Mouse (Mus musculus) liver, embryonic 14.5 days (tissue): ENCODE data around the gene Rfx8. TPM values are rescaled to one million over a fixed set of nuclear protein-coding genes. Genes with fewer than 3 reads are reported as not detected.

Experiments used
- ATAC-seq: fragments of 200-750 bp; cut with Nextera tagmentation; 2 replicates; pipeline ENCODE4 v1.8.0; 2017; ENCODE audit warnings: moderate number of reproducible peaks, mild to moderate bottlenecking, moderate library complexity; ENCODE audit not compliant: insufficient read depth
- DNase-seq, 3 experiments: peaks; one replicate each; pipeline ENCODE4 v3.0.0-alpha.2; 2012 to 2013; ENCODE audit warnings: low read depth in 3 of 3, low spot score in 3 of 3
- H3K27ac ChIP-seq: fragments of 300-500 bp; sonication (generic); 2 replicates; pipeline ENCODE4 v1.5.1; 2014; ENCODE audit warnings: moderate library complexity, mild to moderate bottlenecking, control low read depth, inconsistent platforms
- H3K27me3 ChIP-seq: fragments of 300-500 bp; sonication (generic); 2 replicates; pipeline ENCODE4 v1.6.1; 2014; ENCODE audit warnings: mild to moderate bottlenecking, low read length, moderate library complexity; ENCODE audit not compliant: control insufficient read depth, insufficient read depth
- H3K36me3 ChIP-seq: fragments of 300-500 bp; sonication (generic); replicated peaks from 2 replicates; pipeline ENCODE4 v1.6.1; 2014; ENCODE audit warnings: low read depth; ENCODE audit not compliant: control insufficient read depth, insufficient read depth
- H3K4me1 ChIP-seq, 2 experiments: fragments of 200-500 bp in 1 of 2; fragments of 300-500 bp in 1 of 2; sonication (generic) in 1 of 2; replicated peaks; 2 replicates each; pipeline ENCODE4 v1.6.1; 2012 to 2014; ENCODE audit warnings: antibody characterized with exemption in 1 of 2, inconsistent platforms in 1 of 2, low read length in 1 of 2; ENCODE audit not compliant: control insufficient read depth in 2 of 2, insufficient read depth in 2 of 2
- H3K4me2 ChIP-seq: fragments of 300-500 bp; sonication (generic); 2 replicates; pipeline ENCODE4 v1.6.1; 2014; ENCODE audit warnings: low read depth, mild to moderate bottlenecking, control low read depth, moderate library complexity
- H3K4me3 ChIP-seq, 2 experiments: fragments of 200-500 bp in 1 of 2; fragments of 300-500 bp in 1 of 2; sonication (generic) in 1 of 2; 2 replicates each; pipeline ENCODE4 v1.5.1; 2012 to 2014; ENCODE audit warnings: low read depth in 2 of 2, low read length in 2 of 2, mild to moderate bottlenecking in 2 of 2, control low read depth in 1 of 2, inconsistent platforms in 1 of 2, moderate library complexity in 1 of 2; ENCODE audit not compliant: insufficient read depth in 1 of 2
- H3K9ac ChIP-seq: fragments of 300-500 bp; sonication (generic); replicated peaks from 2 replicates; pipeline ENCODE4 v1.6.1; 2014; ENCODE audit warnings: mild to moderate bottlenecking, control low read depth, moderate library complexity
- H3K9me3 ChIP-seq: fragments of 300-500 bp; sonication (generic); 2 replicates; pipeline ENCODE4 v1.6.1; 2016; ENCODE audit warnings: low read length, mixed read lengths; ENCODE audit not compliant: control insufficient read depth
- CTCF ChIP-seq: IDR thresholded peaks from 2 replicates; pipeline ENCODE4 v1.5.1; 2016; ENCODE audit warnings: antibody characterized with exemption, low read depth, control low read depth
- EP300 ChIP-seq: IDR thresholded peaks from 2 replicates; pipeline ENCODE4 v1.6.1; 2016; ENCODE audit warnings: antibody characterized with exemption, low read depth
- WGBS: fragments of 180-500 bp; shearing (Covaris S2); extraction: QIAGEN DNeasy Blood & Tissue Kit; methylation state at CpG from one replicate; pipeline ENCODE4 v1.1.7; 2014; ENCODE audit not compliant: insufficient replicate concordance; 5-methylcytosine and 5-hydroxymethylcytosine counted together
- polyA plus RNA-seq, 2 experiments: library from polyadenylated mRNA; depleted of rRNA in 1 of 2; stranded (reverse) in 1 of 2; unstranded in 1 of 2; fragments of >200 nt; fragmentation: Nextera tagmentation in 1 of 2; extraction: Ambion mirVana in 1 of 2; gene quantifications; 2 replicates each; pipeline versions ENCODE4 v1.2.1 to v1.2.3; 2012 to 2014

Rfx8 gene
- polyA plus RNA-seq, 2 experiments, result 0.04 TPM; not detected in 1

DNA sequence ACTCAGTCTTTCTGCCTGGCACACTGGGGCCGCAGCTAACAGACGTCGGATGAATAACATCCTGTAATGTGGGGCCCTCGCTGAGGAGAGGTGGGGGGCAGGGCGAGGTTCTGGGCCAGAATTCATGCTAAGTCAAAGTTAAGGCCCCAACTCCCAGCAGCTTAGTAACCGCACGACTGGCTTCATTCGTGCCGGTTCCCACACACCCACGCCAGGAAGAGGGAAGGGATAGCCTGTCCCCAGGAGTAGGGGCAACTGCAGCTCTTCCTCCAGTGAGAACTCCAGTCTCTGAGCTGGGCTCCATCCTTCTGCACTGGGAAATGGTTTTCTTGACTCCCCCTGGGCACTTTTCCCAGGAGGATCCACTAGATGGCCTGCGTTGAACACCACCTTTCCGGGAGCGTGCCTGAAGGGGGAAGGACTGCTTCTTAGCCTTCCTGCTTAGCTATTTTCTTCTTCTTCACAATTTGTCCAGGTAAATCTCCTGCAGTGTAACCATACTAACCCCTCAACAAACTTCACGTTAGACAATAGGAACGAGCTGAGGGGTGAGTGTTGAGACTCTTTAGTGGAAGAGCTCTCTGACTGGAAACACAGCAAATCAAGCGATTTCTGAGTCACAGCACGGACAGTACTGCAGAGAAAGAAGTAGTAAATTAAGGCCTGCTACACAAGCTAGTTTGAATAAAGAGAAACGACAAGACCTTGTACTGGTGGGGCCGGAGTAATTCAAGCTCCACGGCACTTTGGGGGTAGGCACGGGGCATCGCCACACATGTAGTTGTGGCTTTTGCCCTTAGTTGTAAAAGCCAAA lies 40.6 kb upstream of the Rfx8 start:
- Histone ChIP-seq H3K27ac (no peak overlapping the region), H3K27me3 (no peaks in the 10 kb centered on the region), H3K4me1 (peaks cover 0 to 16% of the 10 kb centered on the region in 2 experiments; a peak in 3 of 4 replicates), H3K36me3 (no peaks in the 10 kb centered on the region), H3K4me3 (no peak overlapping the region), H3K4me2 (peak overlapping the region; percentile 45), H3K9ac (no peak overlapping the region), H3K9me3 (no peaks in the 10 kb centered on the region)
- no peak for DNase-seq
- no peak; the same call in 1 of the 2 replicates for ATAC-seq
- peak; percentile 67 for TF ChIP-seq CTCF
- no peak for TF ChIP-seq EP300
- 4% methylated on average over 22 of the region's 22 CpGs for WGBS

- no peak for TF ChIP-seq EP300
- no peak for TF ChIP-seq CTCF
- Histone ChIP-seq H3K4me2 (no peak overlapping the region), H3K9me3 (no peaks in the 10 kb centered on the region), H3K36me3 (no peaks in the 10 kb centered on the region), H3K27ac (no peak overlapping the region), H3K9ac (no peak overlapping the region), H3K4me3 (no peak overlapping the region), H3K4me1 (peaks cover 0 to 16% of the 10 kb centered on the region in 2 experiments; a peak in 3 of 4 replicates), H3K27me3 (no peaks in the 10 kb centered on the region)
- 65% methylated on average over 6 of the region's 6 CpGs for WGBS
- DNase-seq, result no peak
- ATAC-seq, result no peak
These were observed 39.5 kb upstream of the Rfx8 start for GRCm38 (mm10) chr1:39760181-39760715.

GRCm38 (mm10) chr1:39759231-39760175 lies 38.7 kb upstream of the Rfx8 start:
- ATAC-seq, result no peak
- H3K4me3 ChIP-seq, result no peak overlapping the region
- no peak for TF ChIP-seq CTCF
- no peak for TF ChIP-seq EP300
- H3K4me1 ChIP-seq, result peaks cover 0 to 21% of the 10 kb centered on the region in 2 experiments; a peak in 3 of 4 replicates
- no peak overlapping the region for H3K27ac ChIP-seq
- no peaks in the 10 kb centered on the region for H3K27me3 ChIP-seq
- 27% methylated on average over 9 of the region's 9 CpGs for WGBS
- H3K4me2 ChIP-seq, result no peak overlapping the region
- H3K36me3 ChIP-seq, result no peaks in the 10 kb centered on the region
- no peak overlapping the region for H3K9ac ChIP-seq
- H3K9me3 ChIP-seq, result no peaks in the 10 kb centered on the region
- DNase-seq, result no peak

- no peak overlapping the region for H3K27ac ChIP-seq
- no peaks in the 10 kb centered on the region for H3K27me3 ChIP-seq
- DNase-seq (no peak), ATAC-seq (no peak)
- H3K4me3 ChIP-seq, result no peak overlapping the region
- H3K9ac ChIP-seq, result no peak overlapping the region
- H3K4me1 ChIP-seq, result peaks cover 3 to 26% of the 10 kb centered on the region in 2 experiments; a peak in 3 of 4 replicates
- WGBS, result 59% methylated on average over 9 of the region's 9 CpGs
- H3K4me2 ChIP-seq, result no peak overlapping the region
- TF ChIP-seq EP300 (no peak), CTCF (no peak)
- no peaks in the 10 kb centered on the region for H3K9me3 ChIP-seq
- H3K36me3 ChIP-seq, result no peaks in the 10 kb centered on the region
These were observed 37.4 kb upstream of the Rfx8 start for GRCm38 (mm10) chr1:39758244-39758643.
